Mouse (Mus musculus): ENCODE measurements at regions not wholly inside any gene's neighbourhood (a gene's known extent, or its start where the extent isn't known, plus 50 kb on each side); places are given as distances from the start of the nearest gene placed in this dataset.

DNA sequence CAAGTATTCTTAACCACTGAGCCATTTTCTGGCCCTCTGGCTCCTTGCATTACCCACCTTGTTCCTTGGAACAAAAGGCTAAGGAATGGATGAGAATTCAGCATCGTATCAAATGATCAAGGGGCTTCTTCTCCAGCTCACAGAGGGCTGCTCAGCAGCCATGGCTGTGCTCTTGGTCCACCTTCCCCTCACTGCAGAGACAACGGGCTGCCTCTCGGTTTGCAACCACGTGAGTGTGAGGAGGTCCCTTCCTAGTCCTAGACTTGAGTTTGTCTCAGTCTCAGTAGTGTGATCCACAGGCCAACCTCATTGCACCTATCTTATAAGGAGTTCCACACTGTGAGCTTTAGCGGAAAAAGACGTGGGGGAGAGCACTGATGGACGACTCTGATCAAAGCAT lies 61.3 kb upstream of the Elk3 start:
- TF ChIP-seq POLR2A (IDR thresholded peaks at IDR 0.05; ENCODE audit: insufficient read depth, low read length) (no peak), EP300 (IDR thresholded peaks at IDR 0.05; ENCODE audit: insufficient read depth, low read depth, low read length) (no peak), CTCF (IDR thresholded peaks at IDR 0.05; ENCODE audit: low read depth, low read length) (no peak)

Measured in ES-Bruce4 (cell line).